Comparison of ENCODE assay signal across 18 mouse cellular contexts in genomic region chr7:132303988-132304387, GRCm38 (mm10). TPM values are rescaled to one million over a fixed set of nuclear protein-coding genes. Genes with fewer than 3 reads are reported as not detected.
DNase-seq lines count a peak whose midpoint lies in the region; ATAC-seq and TF ChIP-seq lines count a peak whose summit lies in the region.
"Had no signal": no experiment of that assay in that cellular context is flagged by ENCODE, and none has a peak within 500 bp of the region (broad histone marks: within the 10 kb centered on the region; RNA-seq: fewer than 3 reads in every experiment).

No protein-coding gene starts in this region.

- peaks cover 8 to 37% of the 10 kb centered on the region in 2 experiments for H3K4me1 ChIP-seq in MEL (ENCODE audit: control insufficient read depth in 1 of 2, insufficient read depth in 2 of 2, low read length in 2 of 2)

- TF ChIP-seq CTCF in layer of hippocampus, adult 2 months (conservative IDR thresholded peaks at IDR 0.05) = no peak
- no peak for TF ChIP-seq CTCF in MEL (IDR thresholded peaks at IDR 0.05 in 2 of 3, conservative IDR thresholded peaks at IDR 0.05 in 1 of 3; ENCODE audit: control insufficient read depth in 1 of 3, insufficient read depth in 1 of 3, low read depth in 2 of 3, low read length in 3 of 3, poor library complexity in 1 of 3, severe bottlenecking in 1 of 3)

- H3K9me3 ChIP-seq in MEL (replicated peaks; ENCODE audit: insufficient read depth, low read length) = no peaks in the 10 kb centered on the region
- H3K9me3 ChIP-seq: lung, embryonic 15.5 days had no signal

- peaks cover 3 to 37% of the 10 kb centered on the region in 2 experiments for H3K36me3 ChIP-seq in MEL (ENCODE audit: control insufficient read depth in 1 of 2, insufficient read depth in 2 of 2, low read length in 2 of 2)
- H3K36me3 ChIP-seq: lung, embryonic 15.5 days had no signal

- H3K27me3 ChIP-seq in MEL (ENCODE audit: control insufficient read depth in 1 of 2, insufficient read depth in 2 of 2, low read length in 2 of 2) = no peaks in the 10 kb centered on the region
- H3K27me3 ChIP-seq: lung, embryonic 15.5 days had no signal

- H3K79me2 ChIP-seq in MEL (ENCODE audit: control insufficient read depth, insufficient read depth, low read length, poor library complexity) = peaks cover 66% of the 10 kb centered on the region

- no peak for DNase-seq in layer of hippocampus, adult 2 months (ENCODE audit: low spot score in 2 of 2)
- DNase-seq in layer of hippocampus, adult 9-10 months (ENCODE audit: low spot score) = no peak
- DNase-seq in MEL (ENCODE audit: low read depth, low spot score) = no peak
- peak; percentile 62 for DNase-seq in thymus, postnatal 25 days
- no peak for DNase-seq in urinary bladder, adult 18-20 months (ENCODE audit: low spot score in 2 of 2)
- DNase-seq in heart, adult 9 months (ENCODE audit: low spot score in 2 of 2) = no peak
- DNase-seq: cerebellum, postnatal 14 days; kidney, adult 9 months; kidney, postnatal 36 days; layer of hippocampus, postnatal 36 days; left cerebral cortex, postnatal 4 days; right cerebral cortex, postnatal 14 days had no signal

- no peak overlapping the region for H3K9ac ChIP-seq in MEL (ENCODE audit: control insufficient read depth, low read depth, low read length, poor library complexity, severe bottlenecking)
- H3K9ac ChIP-seq: lung, embryonic 15.5 days had no signal

- TF ChIP-seq POLR2A in MEL (IDR thresholded peaks at IDR 0.05; ENCODE audit: control insufficient read depth in 1 of 2, insufficient read depth in 1 of 2, low read depth in 1 of 2, low read length in 2 of 2, poor library complexity in 1 of 2) = no peak

- peak overlapping the region; percentile 61 for H3K27ac ChIP-seq in layer of hippocampus, adult 2 months
- no peak overlapping the region for H3K27ac ChIP-seq in MEL (ENCODE audit: control insufficient read depth, low read depth, low read length)
- H3K27ac ChIP-seq: lung, embryonic 15.5 days had no signal

- peak; percentile 32; the same call in 1 of the 2 replicates for ATAC-seq in monocyte, adult 5-6 weeks (replicated peaks; ENCODE audit: insufficient number of reproducible peaks, low FRiP score, low TSS enrichment, poor library complexity, severe bottlenecking)
- ATAC-seq in frontal cortex, adult (ENCODE audit: low TSS enrichment) = no peak
- ATAC-seq: forebrain, embryonic 14.5 days; inflammation-experienced regulatory T-cells, adult 6 months had no signal

- no peak for TF ChIP-seq EP300 in MEL (IDR thresholded peaks at IDR 0.05; ENCODE audit: low read depth in 1 of 2, low read length in 2 of 2)

- no peak for TF ChIP-seq RAD21 in MEL (IDR thresholded peaks at IDR 0.05; ENCODE audit: low read depth, low read length)

- no peak overlapping the region for H3K4me3 ChIP-seq in layer of hippocampus, adult 2 months
- no peak overlapping the region for H3K4me3 ChIP-seq in MEL (ENCODE audit: control insufficient read depth in 1 of 2, insufficient read depth in 1 of 2, low read depth in 2 of 2, low read length in 2 of 2)
- H3K4me3 ChIP-seq: erythroblast, embryonic 14.5 days; lung, embryonic 15.5 days had no signal

TF ChIP-seq in MEL, 35 proteins besides CTCF, POLR2A, EP300 and RAD21:
- TF ChIP-seq ELF1 (IDR thresholded peaks at IDR 0.05; ENCODE audit: low read depth, low read length) (no peak), POLR2AphosphoS5 (IDR thresholded peaks at IDR 0.05; ENCODE audit: borderline replicate concordance, low read depth, low read length) (no peak), MXI1 (IDR thresholded peaks at IDR 0.05; ENCODE audit: low read depth, low read length) (peak; percentile 50; the same call in 1 of the 2 replicates), MAZ (IDR thresholded peaks at IDR 0.05; ENCODE audit: low read depth, low read length) (no peak), MAFK (IDR thresholded peaks at IDR 0.05; ENCODE audit: borderline replicate concordance, low read depth, low read length) (no peak), CHD2 (IDR thresholded peaks at IDR 0.05; ENCODE audit: low read length) (no peak)

RNA-seq across cellular contexts. Expression of gene Chst15, which starts 13.0 kb away (rescaled TPM):
- 10 to 100 TPM; 50.7 to 53.3 TPM for total RNA-seq in layer of hippocampus, adult 2 months (2021)
- total RNA-seq in MEL (2012; rRNA removed) = 14.3 and 14.9 TPM in 2 replicates
- polyA plus RNA-seq in MEL (2012; ENCODE audit: insufficient read depth in 1 of 2, insufficient read length in 2 of 2, low read depth in 1 of 2, low replicate concordance in 2 of 2, missing spikeins in 1 of 2) = 10 to 100 TPM in 1 of 2 experiments, not detected in 1; 18.1 TPM
- total RNA-seq in monocyte, adult 5-6 weeks (2017) = 15.5 to 25.4 TPM (median 23.5 TPM) in 3 replicates
